Mouse (Mus musculus) embryonic facial prominence, embryonic 14.5 days (tissue): Measurements from ENCODE around the gene Dclk2. TPM values are rescaled to one million over a fixed set of nuclear protein-coding genes. Genes with fewer than 3 reads are reported as not detected.

Experiments
- ATAC-seq: fragments of 200-750 bp; cut with Nextera tagmentation; 2 replicates; pipeline ENCODE4 v1.8.0; 2017; ENCODE audit warnings: low read depth, moderate number of reproducible peaks, moderate TSS enrichment
- DNase-seq: peaks from one replicate; pipeline ENCODE4 v3.0.0-alpha.2; 2015; ENCODE audit warnings: low spot score
- H3K27ac ChIP-seq: fragments of 300-500 bp; sonication (generic); replicated peaks from 2 replicates; pipeline ENCODE4 v1.5.1; 2014; ENCODE audit warnings: low read depth, mild to moderate bottlenecking, low read length, moderate library complexity
- H3K27me3 ChIP-seq: fragments of 300-500 bp; sonication (generic); replicated peaks from 2 replicates; pipeline ENCODE4 v1.6.1; 2014; ENCODE audit warnings: low read length; ENCODE audit not compliant: control insufficient read depth, insufficient read depth
- H3K36me3 ChIP-seq: fragments of 300-500 bp; sonication (generic); 2 replicates; pipeline ENCODE4 v1.6.1; 2014; ENCODE audit warnings: low read length, mixed read lengths; ENCODE audit not compliant: control insufficient read depth, insufficient read depth
- H3K4me1 ChIP-seq: fragments of 300-500 bp; sonication (generic); 2 replicates; pipeline ENCODE4 v1.6.1; 2014; ENCODE audit warnings: antibody characterized with exemption, low read length; ENCODE audit not compliant: control insufficient read depth, insufficient read depth
- H3K4me2 ChIP-seq: fragments of 300-500 bp; sonication (generic); 2 replicates; pipeline ENCODE4 v1.6.1; 2014; ENCODE audit warnings: low read depth, mild to moderate bottlenecking, low read length, moderate library complexity, mixed read lengths
- H3K4me3 ChIP-seq: fragments of 300-500 bp; sonication (generic); 2 replicates; pipeline ENCODE4 v1.5.1; 2014; ENCODE audit warnings: low read depth, mild to moderate bottlenecking, low read length
- H3K9ac ChIP-seq: fragments of 300-500 bp; sonication (generic); 2 replicates; pipeline ENCODE4 v1.6.1; 2014; ENCODE audit warnings: low read depth, mild to moderate bottlenecking, low read length, moderate library complexity, mixed read lengths
- H3K9me3 ChIP-seq: fragments of 300-500 bp; sonication (generic); 2 replicates; pipeline ENCODE4 v1.6.1; 2016; ENCODE audit warnings: low read length; ENCODE audit not compliant: control insufficient read depth
- WGBS: fragments of 180-500 bp; shearing (Covaris S2); extraction: QIAGEN DNeasy Blood & Tissue Kit; methylation state at CpG from one replicate; pipeline ENCODE4 v1.1.7; 2014; 5-methylcytosine and 5-hydroxymethylcytosine counted together
- polyA plus RNA-seq: library from polyadenylated mRNA; unstranded; fragments of >200 nt; fragmentation: Nextera tagmentation; extraction: Ambion mirVana; gene quantifications from 2 replicates; pipeline ENCODE4 v1.2.1, GENCODE M21; 2014

Dclk2 gene
- polyA plus RNA-seq, 1 experiment from 2014 or later = 9.9 TPM

DNA sequence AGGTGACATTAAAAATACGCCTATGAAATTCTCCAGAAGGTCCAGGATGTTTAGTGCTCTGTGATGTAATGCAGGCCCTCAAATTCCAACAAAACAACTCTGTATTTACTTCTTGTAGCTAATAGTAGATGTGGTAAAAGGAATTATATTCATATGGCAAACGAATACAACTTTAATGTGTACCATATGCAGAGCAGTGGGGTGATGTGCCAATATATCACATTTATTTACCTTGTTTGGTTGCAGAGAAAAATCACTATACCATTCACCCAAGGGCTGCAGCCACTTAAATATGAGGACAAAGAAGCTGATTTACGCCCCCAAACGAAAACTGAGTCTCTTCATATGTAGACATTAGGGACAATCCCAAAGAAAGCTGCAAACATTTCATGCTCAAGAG lies 158.2 kb downstream of the Dclk2 start:
- Histone ChIP-seq H3K4me2 (no peak overlapping the region), H3K4me3 (no peak overlapping the region), H3K27ac (peak overlapping the region; percentile 84), H3K27me3 (no peaks in the 10 kb centered on the region), H3K9ac (no peak overlapping the region), H3K9me3 (no peaks in the 10 kb centered on the region), H3K36me3 (no peaks in the 10 kb centered on the region), H3K4me1 (0 out of 2 replicates have a peak, but pooled peaks cover 4% of the 10 kb centered on the region)
- no peak for DNase-seq
- 61% methylated on average over 4 of the region's 4 CpGs for WGBS
- no peak for ATAC-seq

DNA sequence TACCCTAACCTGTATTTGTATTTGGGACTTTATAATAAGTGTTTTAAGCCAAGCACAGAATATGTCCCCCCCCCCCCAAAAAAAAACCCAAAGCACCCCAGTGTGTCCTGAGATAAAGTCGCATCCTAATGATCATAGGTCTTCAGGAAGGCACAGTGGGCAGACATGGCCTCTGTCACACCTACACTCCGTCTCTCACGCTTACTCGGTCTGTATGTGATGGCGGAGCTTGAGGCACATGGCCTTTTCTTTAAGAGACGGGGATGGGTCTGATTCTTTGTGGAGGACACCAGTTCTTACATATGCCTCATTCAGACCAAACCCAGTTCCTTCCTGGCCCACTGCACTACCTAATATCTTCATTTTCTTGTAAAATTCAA lies 158.6 kb downstream of the Dclk2 start:
- Histone ChIP-seq H3K9ac (no peak overlapping the region), H3K4me1 (0 out of 2 replicates have a peak, but pooled peaks cover 4% of the 10 kb centered on the region), H3K27ac (peak overlapping the region; percentile 84), H3K27me3 (no peaks in the 10 kb centered on the region), H3K4me2 (no peak overlapping the region), H3K36me3 (no peaks in the 10 kb centered on the region), H3K4me3 (no peak overlapping the region), H3K9me3 (no peaks in the 10 kb centered on the region)
- 78% methylated on average over 6 of the region's 6 CpGs for WGBS
- ATAC-seq = no peak
- DNase-seq = no peak

DNA sequence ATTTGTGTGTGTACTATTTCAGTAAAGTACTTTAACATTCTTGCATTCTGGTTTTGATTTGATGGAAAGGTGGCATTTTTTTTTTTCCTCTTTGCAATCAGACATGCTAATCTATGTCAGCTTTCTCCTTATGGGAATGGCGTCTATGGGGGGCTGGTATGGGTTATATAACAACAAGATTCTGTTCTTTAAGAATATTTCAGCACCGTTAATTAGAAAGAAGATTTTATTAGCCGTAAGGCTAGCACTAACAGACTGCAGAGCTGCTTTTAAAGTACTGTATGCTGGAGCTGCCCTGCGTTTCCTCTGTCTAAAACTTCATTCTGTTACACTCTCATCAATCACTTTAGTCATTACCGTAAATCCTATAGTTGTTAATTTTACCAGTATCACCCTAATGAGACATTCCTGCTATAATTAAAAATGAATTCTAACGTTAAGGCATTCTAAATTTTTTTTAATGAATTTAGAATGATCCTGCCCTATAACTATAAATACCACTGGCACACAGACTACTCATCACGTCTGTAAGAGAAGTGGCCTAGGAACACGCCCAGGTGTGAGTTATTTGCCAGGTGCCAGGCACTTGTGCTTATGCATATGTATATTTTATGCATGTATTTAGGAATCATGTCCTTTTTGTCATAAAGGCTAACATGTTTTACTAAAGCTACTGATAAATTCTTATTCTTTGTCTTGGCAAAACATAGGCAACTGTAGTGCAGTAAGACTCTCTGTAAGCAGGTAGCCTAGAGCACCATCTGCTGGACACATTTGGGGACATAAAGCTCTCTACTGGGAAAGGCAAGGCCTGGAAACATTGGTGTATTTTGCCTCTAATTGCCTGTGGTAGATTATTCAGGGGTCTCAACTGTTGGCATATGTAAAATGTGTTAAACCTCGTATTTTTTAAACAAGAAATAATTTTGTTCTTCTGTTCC lies 159.3 kb downstream of the Dclk2 start:
- ATAC-seq (peak; percentile 90), DNase-seq (peak; percentile 93)
- Histone ChIP-seq H3K4me1 (0 out of 2 replicates have a peak, but pooled peaks cover 4% of the 10 kb centered on the region), H3K27ac (peak overlapping the region; percentile 84), H3K4me2 (peak overlapping the region; percentile 29), H3K36me3 (no peaks in the 10 kb centered on the region), H3K4me3 (no peak overlapping the region), H3K27me3 (no peaks in the 10 kb centered on the region), H3K9ac (peak overlapping the region; percentile 27), H3K9me3 (no peaks in the 10 kb centered on the region)
- 48% methylated on average over 9 of the region's 9 CpGs for WGBS

DNA sequence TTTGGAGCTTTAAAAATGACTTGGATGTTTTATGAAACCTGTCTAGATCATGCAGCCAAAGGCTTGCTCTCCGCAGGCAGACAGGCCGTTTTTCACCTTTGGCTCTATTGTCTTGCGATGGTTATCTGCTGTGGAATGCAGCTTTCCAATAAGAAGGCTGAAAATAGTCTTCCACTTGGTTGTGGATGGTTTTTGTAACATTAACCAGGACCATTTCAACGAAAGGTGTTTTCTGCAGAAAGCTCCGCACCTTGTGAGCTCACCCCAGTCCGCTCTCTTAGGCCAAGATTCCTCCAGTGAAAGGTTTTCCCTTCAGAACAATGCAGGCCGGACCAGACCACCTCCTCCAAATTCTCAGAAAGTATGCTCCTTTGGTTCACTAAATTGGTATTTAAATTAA lies 160.2 kb downstream of the Dclk2 start:
- H3K4me3 ChIP-seq = no peak overlapping the region
- WGBS = 59% methylated on average over 7 of the region's 7 CpGs

DNA sequence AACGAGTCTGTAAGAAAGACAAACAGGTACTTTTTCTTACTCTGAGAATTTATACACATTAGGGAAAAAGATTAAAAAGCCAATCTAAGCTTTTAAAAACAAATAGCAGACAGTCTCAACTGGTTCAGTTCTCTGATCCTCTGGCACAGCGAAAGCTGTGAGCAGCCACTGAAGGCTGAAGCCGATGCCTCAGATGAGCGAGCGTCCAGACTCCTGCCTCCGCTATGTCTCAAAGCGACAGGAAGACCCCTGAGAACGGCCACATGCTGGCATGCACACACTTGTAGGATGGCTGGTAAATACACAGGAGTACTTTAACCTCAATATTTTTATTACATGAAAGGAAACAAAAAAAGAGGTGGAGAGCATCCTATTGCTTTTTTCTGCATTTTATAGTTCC lies 160.8 kb downstream of the Dclk2 start:
- Histone ChIP-seq H3K9ac (peak overlapping the region; percentile 54), H3K36me3 (no peaks in the 10 kb centered on the region), H3K4me2 (peak overlapping the region; percentile 49), H3K4me1 (peaks cover 9% of the 10 kb centered on the region), H3K9me3 (no peaks in the 10 kb centered on the region), H3K27ac (peak overlapping the region; percentile 84), H3K4me3 (peak overlapping the region; percentile 19; the same call in 1 of the 2 replicates), H3K27me3 (no peaks in the 10 kb centered on the region)
- no peak for DNase-seq
- 50% methylated on average over 8 of the region's 8 CpGs for WGBS
- no peak for ATAC-seq

More for the DNA sequence above, 160.2 kb downstream of the Dclk2 start:
- ATAC-seq (no peak), DNase-seq (no peak)
- Histone ChIP-seq H3K27me3 (no peaks in the 10 kb centered on the region), H3K9ac (peak overlapping the region; percentile 56), H3K4me2 (peak overlapping the region; percentile 29), H3K4me1 (0 out of 2 replicates have a peak, but pooled peaks cover 4% of the 10 kb centered on the region), H3K9me3 (no peaks in the 10 kb centered on the region), H3K27ac (peak overlapping the region; percentile 84), H3K36me3 (no peaks in the 10 kb centered on the region)

DNA sequence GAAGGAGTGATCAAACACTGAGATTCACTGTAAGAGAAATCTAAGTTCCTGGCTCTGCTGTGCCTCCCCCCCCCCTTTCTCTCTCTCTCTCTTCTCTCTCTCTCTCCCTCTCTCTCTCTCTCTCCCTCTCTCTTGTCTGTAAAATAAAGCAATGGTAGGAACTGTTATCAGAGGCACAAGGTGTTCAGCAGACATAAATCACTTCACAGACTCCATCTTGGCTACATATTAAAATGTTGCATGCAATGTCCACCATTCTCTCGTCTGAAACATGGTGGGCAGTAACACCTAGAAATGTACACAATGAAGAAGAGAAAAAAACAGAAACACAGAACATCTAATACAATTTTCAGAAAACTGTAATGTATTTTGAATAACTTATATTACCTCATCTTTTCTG lies 161.3 kb downstream of the Dclk2 start:
- H3K4me1 ChIP-seq = peaks cover 14% of the 10 kb centered on the region

GRCm38 (mm10) chr3:86758727-86759126 lies 161.9 kb downstream of the Dclk2 start:
- H3K4me3 ChIP-seq = peak overlapping the region; percentile 26; the same call in 1 of the 2 replicates
- DNase-seq (no peak), ATAC-seq (no peak)
- no peaks in the 10 kb centered on the region for H3K9me3 ChIP-seq
- peaks cover 17% of the 10 kb centered on the region for H3K4me1 ChIP-seq
- WGBS = 52% methylated on average over 6 of the region's 6 CpGs
- H3K36me3 ChIP-seq = no peaks in the 10 kb centered on the region
- peak overlapping the region; percentile 49 for H3K4me2 ChIP-seq
- H3K27me3 ChIP-seq = no peaks in the 10 kb centered on the region
- peak overlapping the region; percentile 58 for H3K9ac ChIP-seq
- H3K27ac ChIP-seq = peak overlapping the region; percentile 84

More for the DNA sequence above, 161.3 kb downstream of the Dclk2 start:
- Histone ChIP-seq H3K36me3 (no peaks in the 10 kb centered on the region), H3K4me3 (peak overlapping the region; percentile 14; the same call in 1 of the 2 replicates), H3K27me3 (no peaks in the 10 kb centered on the region), H3K9me3 (no peaks in the 10 kb centered on the region), H3K27ac (peak overlapping the region; percentile 84), H3K9ac (peak overlapping the region; percentile 46), H3K4me2 (peak overlapping the region; percentile 49)
- WGBS = 65% methylated on average over 1 of the region's 1 CpGs
- ATAC-seq (no peak), DNase-seq (no peak)

DNA sequence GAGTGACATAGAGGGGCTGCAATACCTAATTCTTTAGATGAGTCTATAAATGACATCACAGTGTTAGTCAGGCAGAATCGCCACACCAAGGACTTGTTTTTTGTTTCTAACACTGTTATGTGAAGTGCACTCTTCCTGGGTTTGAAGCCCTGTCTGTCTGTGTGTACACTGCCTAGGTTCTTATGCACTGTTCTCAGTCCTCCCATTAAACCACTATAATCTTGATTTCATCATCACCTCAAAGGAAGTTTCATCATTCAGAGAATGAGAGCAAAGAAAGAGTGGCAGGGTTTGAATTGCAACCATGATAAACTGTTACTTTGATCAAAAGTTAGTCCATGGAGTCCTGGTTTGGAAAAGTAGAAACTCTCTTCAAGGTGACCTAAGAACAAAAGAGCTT lies 164.1 kb downstream of the Dclk2 start:
- H3K27me3 ChIP-seq = no peaks in the 10 kb centered on the region
- 86% methylated on average over 1 of the region's 1 CpGs for WGBS
- ATAC-seq = no peak
- H3K4me2 ChIP-seq = no peak overlapping the region
- H3K27ac ChIP-seq = no peak overlapping the region; the same call in 1 of the 2 replicates
- H3K36me3 ChIP-seq = no peaks in the 10 kb centered on the region
- no peaks in the 10 kb centered on the region for H3K9me3 ChIP-seq
- DNase-seq = no peak
- H3K4me3 ChIP-seq = no peak overlapping the region
- peaks cover 13% of the 10 kb centered on the region for H3K4me1 ChIP-seq
- no peak overlapping the region for H3K9ac ChIP-seq
